Mouse (Mus musculus): Measurements from ENCODE around the gene Maats1. TPM values are rescaled to one million over a fixed set of nuclear protein-coding genes. Genes with fewer than 3 reads are reported as not detected.

Maats1 gene
- total and polyA plus RNA-seq, 3 experiments, result 0.03 TPM; not detected in 2

- TF ChIP-seq SMC3 (IDR thresholded peaks at IDR 0.05; ENCODE audit: low read depth, low read length) (no peak), USF1 (IDR thresholded peaks at IDR 0.05; ENCODE audit: low read depth, low read length) (no peak), NRF1 (IDR thresholded peaks at IDR 0.05; ENCODE audit: insufficient read depth, low read depth, low read length, poor library complexity, severe bottlenecking) (no peak), JUND (IDR thresholded peaks at IDR 0.05; ENCODE audit: low read depth, low read length) (no peak), POLR2AphosphoS2 (IDR thresholded peaks at IDR 0.05; ENCODE audit: low read length) (no peak), ZNF384 (IDR thresholded peaks at IDR 0.05; ENCODE audit: low read depth, low read length) (no peak), RAD21 (IDR thresholded peaks at IDR 0.05; ENCODE audit: low read depth, low read length) (no peak), MAFK (IDR thresholded peaks at IDR 0.05; ENCODE audit: borderline replicate concordance, low read depth, low read length) (no peak), GATA1 (IDR thresholded peaks at IDR 0.05; ENCODE audit: low read depth, low read length) (no peak), RCOR1 (IDR thresholded peaks at IDR 0.05; ENCODE audit: low read depth, low read length) (no peak), SIN3A (IDR thresholded peaks at IDR 0.05; ENCODE audit: low read length) (no peak), CTCF (IDR thresholded peaks at IDR 0.05 in 2 of 3, conservative IDR thresholded peaks at IDR 0.05 in 1 of 3; ENCODE audit: control insufficient read depth in 1 of 3, insufficient read depth in 1 of 3, low read depth in 2 of 3, low read length in 3 of 3, poor library complexity in 1 of 3, severe bottlenecking in 1 of 3) (no peak), GABPA (IDR thresholded peaks at IDR 0.05; ENCODE audit: low read depth, low read length) (no peak), TBP (IDR thresholded peaks at IDR 0.05; ENCODE audit: low read depth, low read length) (no peak), MAZ (IDR thresholded peaks at IDR 0.05; ENCODE audit: low read depth, low read length) (no peak), MYC (IDR thresholded peaks at IDR 0.05; ENCODE audit: low read depth, low read length) (no peak), ZMIZ1 (IDR thresholded peaks at IDR 0.05; ENCODE audit: low read depth, low read length) (no peak), UBTF (IDR thresholded peaks at IDR 0.05; ENCODE audit: borderline replicate concordance, insufficient read depth, low read depth, low read length) (no peak), POLR2AphosphoS5 (IDR thresholded peaks at IDR 0.05; ENCODE audit: borderline replicate concordance, low read depth, low read length) (no peak)
- Histone ChIP-seq H3K27ac (ENCODE audit: control insufficient read depth, low read depth, low read length) (no peak overlapping the region), H3K4me1 (ENCODE audit: control insufficient read depth in 1 of 2, insufficient read depth in 2 of 2, low read length in 2 of 2) (no peaks in the 10 kb centered on the region), H3K9me3 (replicated peaks; ENCODE audit: insufficient read depth, low read length) (no peaks in the 10 kb centered on the region), H3K27me3 (ENCODE audit: control insufficient read depth in 1 of 2, insufficient read depth in 2 of 2, low read length in 2 of 2) (peaks cover 0 to 3% of the 10 kb centered on the region in 2 experiments; a peak in 2 of 4 replicates), H3K4me3 (ENCODE audit: control insufficient read depth in 1 of 2, insufficient read depth in 1 of 2, low read depth in 2 of 2, low read length in 2 of 2) (no peak overlapping the region), H3K9ac (ENCODE audit: control insufficient read depth, low read depth, low read length, poor library complexity, severe bottlenecking) (no peak overlapping the region), H3K36me3 (ENCODE audit: control insufficient read depth in 1 of 2, insufficient read depth in 2 of 2, low read length in 2 of 2) (no peaks in the 10 kb centered on the region), H3K79me2 (ENCODE audit: control insufficient read depth, insufficient read depth, low read length, poor library complexity) (no peaks in the 10 kb centered on the region)
- no peak for DNase-seq (ENCODE audit: low read depth, low spot score)
These were observed 39.6 kb downstream of the Maats1 start for GRCm38 (mm10) chr16:38302367-38302766.

- Histone ChIP-seq H3K9ac (ENCODE audit: control insufficient read depth, low read depth, low read length, poor library complexity, severe bottlenecking) (no peak overlapping the region), H3K79me2 (ENCODE audit: control insufficient read depth, insufficient read depth, low read length, poor library complexity) (no peaks in the 10 kb centered on the region), H3K4me1 (ENCODE audit: control insufficient read depth in 1 of 2, insufficient read depth in 2 of 2, low read length in 2 of 2) (no peaks in the 10 kb centered on the region), H3K27ac (ENCODE audit: control insufficient read depth, low read depth, low read length) (no peak overlapping the region), H3K27me3 (ENCODE audit: control insufficient read depth in 1 of 2, insufficient read depth in 2 of 2, low read length in 2 of 2) (peaks cover 2 to 11% of the 10 kb centered on the region in 2 experiments), H3K4me3 (ENCODE audit: control insufficient read depth in 1 of 2, insufficient read depth in 1 of 2, low read depth in 2 of 2, low read length in 2 of 2) (no peak overlapping the region), H3K36me3 (ENCODE audit: control insufficient read depth in 1 of 2, insufficient read depth in 2 of 2, low read length in 2 of 2) (no peaks in the 10 kb centered on the region), H3K9me3 (replicated peaks; ENCODE audit: insufficient read depth, low read length) (no peaks in the 10 kb centered on the region)
- TF ChIP-seq POLR2AphosphoS2 (IDR thresholded peaks at IDR 0.05; ENCODE audit: low read length), result no peak
- no peak for TF ChIP-seq MAX (IDR thresholded peaks at IDR 0.05; ENCODE audit: low read length)
- TF ChIP-seq BHLHE40 (IDR thresholded peaks at IDR 0.05; ENCODE audit: borderline replicate concordance, low read depth, low read length), result no peak
- no peak for TF ChIP-seq MYC (IDR thresholded peaks at IDR 0.05; ENCODE audit: low read depth, low read length)
- no peak for TF ChIP-seq ETS1 (IDR thresholded peaks at IDR 0.05; ENCODE audit: low read depth, low read length)
- no peak for TF ChIP-seq EP300 (IDR thresholded peaks at IDR 0.05; ENCODE audit: low read depth in 1 of 2, low read length in 2 of 2)
- no peak for TF ChIP-seq USF1 (IDR thresholded peaks at IDR 0.05; ENCODE audit: low read depth, low read length)
- TF ChIP-seq UBTF (IDR thresholded peaks at IDR 0.05; ENCODE audit: borderline replicate concordance, insufficient read depth, low read depth, low read length), result no peak
- no peak for TF ChIP-seq TCF12 (IDR thresholded peaks at IDR 0.05; ENCODE audit: low read depth, low read length)
- TF ChIP-seq POLR2AphosphoS5 (IDR thresholded peaks at IDR 0.05; ENCODE audit: borderline replicate concordance, low read depth, low read length), result no peak
- no peak for TF ChIP-seq MAZ (IDR thresholded peaks at IDR 0.05; ENCODE audit: low read depth, low read length)
- TF ChIP-seq POLR2A (IDR thresholded peaks at IDR 0.05; ENCODE audit: control insufficient read depth in 1 of 2, insufficient read depth in 1 of 2, low read depth in 1 of 2, low read length in 2 of 2, poor library complexity in 1 of 2), result no peak
- no peak for TF ChIP-seq ZC3H11A (IDR thresholded peaks at IDR 0.05; ENCODE audit: low read depth, low read length)
- TF ChIP-seq E2F4 (IDR thresholded peaks at IDR 0.05; ENCODE audit: borderline replicate concordance, low read depth, low read length), result no peak
- no peak for TF ChIP-seq NRF1 (IDR thresholded peaks at IDR 0.05; ENCODE audit: insufficient read depth, low read depth, low read length, poor library complexity, severe bottlenecking)
- TF ChIP-seq JUND (IDR thresholded peaks at IDR 0.05; ENCODE audit: low read depth, low read length), result no peak
- DNase-seq (ENCODE audit: low read depth, low spot score), result no peak
These were observed 43.5 kb downstream of the Maats1 start for GRCm38 (mm10) chr16:38298410-38298809.

All from MEL (cell line).